Mouse (Mus musculus): ENCODE measurements at regions not wholly inside any gene's neighbourhood (a gene's known extent, or its start where the extent isn't known, plus 50 kb on each side); places are given as distances from the start of the nearest gene placed in this dataset.
"Not testable (repeated sequence)": the region's sequence is repeated elsewhere in the genome, so short reads cannot be mapped to it uniquely, and the experiment has no call there.

DNA sequence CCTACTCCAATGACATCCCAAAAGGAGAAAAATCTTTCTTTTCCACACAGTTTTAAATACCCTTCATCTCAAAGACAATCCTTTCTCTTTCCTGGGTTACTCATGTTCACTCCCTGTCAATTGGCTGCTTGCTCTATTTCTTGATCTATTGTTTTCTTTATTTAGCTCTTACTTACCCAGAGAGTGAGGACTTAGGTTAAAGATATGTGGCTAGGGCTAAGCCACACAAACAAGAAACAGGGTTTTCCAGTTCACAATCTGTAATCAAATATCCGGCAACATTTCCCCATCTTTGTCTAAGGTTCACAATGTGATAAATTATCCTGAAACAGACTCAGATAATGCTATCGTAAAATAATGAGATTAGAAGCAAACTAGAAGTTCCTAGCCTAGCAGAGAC is 563.9 kb downstream of the Brinp3 start:
- no peaks in the 10 kb centered on the region for H3K27me3 ChIP-seq (ENCODE audit: control insufficient read depth, insufficient read depth, low read length)
- no peak overlapping the region for H3K27ac ChIP-seq (ENCODE audit: insufficient read depth, low read length)
- no peaks in the 10 kb centered on the region for H3K4me1 ChIP-seq (ENCODE audit: control insufficient read depth, insufficient read depth, low read length)
- DNase-seq = no peak
- no peak overlapping the region for H3K4me3 ChIP-seq (replicated peaks; ENCODE audit: insufficient read depth, low read depth, low read length)
- 82% methylated on average over 2 of the region's 2 CpGs for WGBS
- TF ChIP-seq POLR2A (IDR thresholded peaks at IDR 0.05; ENCODE audit: borderline replicate concordance, insufficient read depth, low read length) (no peak), CTCF (IDR thresholded peaks at IDR 0.05; ENCODE audit: borderline replicate concordance, insufficient read depth, low read depth, low read length) (no peak)

DNA sequence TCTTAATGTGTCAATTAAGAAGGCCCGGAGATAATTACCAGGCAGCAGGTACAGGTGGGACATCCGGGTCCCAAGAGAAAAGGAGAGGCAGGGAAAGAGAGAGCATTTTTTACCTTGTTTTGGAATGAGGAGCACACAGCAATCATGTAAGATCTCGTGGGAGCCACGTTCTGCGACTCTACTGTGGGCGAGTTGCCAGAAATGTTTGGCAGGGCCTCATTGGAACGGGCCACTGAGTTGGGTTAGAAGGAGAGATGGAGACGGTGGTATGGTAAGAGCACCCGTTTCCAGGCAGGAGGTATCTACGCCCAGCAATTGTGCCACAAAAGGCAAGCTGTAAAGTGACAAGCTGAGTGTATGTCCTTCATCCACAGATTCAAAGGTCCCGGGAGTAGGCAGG is 579.6 kb downstream of the Brinp3 start:
- H3K27me3 ChIP-seq (ENCODE audit: control insufficient read depth, insufficient read depth, low read length) = no peaks in the 10 kb centered on the region
- no peak for TF ChIP-seq POLR2A (IDR thresholded peaks at IDR 0.05; ENCODE audit: borderline replicate concordance, insufficient read depth, low read length)
- TF ChIP-seq CTCF (IDR thresholded peaks at IDR 0.05; ENCODE audit: borderline replicate concordance, insufficient read depth, low read depth, low read length) = no peak
- peak in 1 of 2 experiments; percentile 15 for DNase-seq
- H3K27ac ChIP-seq (ENCODE audit: insufficient read depth, low read length) = no peak overlapping the region
- H3K4me1 ChIP-seq (ENCODE audit: control insufficient read depth, insufficient read depth, low read length) = no peaks in the 10 kb centered on the region; the same call in 1 of the 2 replicates
- 39% methylated on average over 11 of the region's 11 CpGs for WGBS
- H3K4me3 ChIP-seq (replicated peaks; ENCODE audit: insufficient read depth, low read depth, low read length) = no peak overlapping the region

GRCm38 (mm10) chr1:147084129-147084799 is 589.7 kb downstream of the Brinp3 start:
- Histone ChIP-seq H3K27me3 (ENCODE audit: control insufficient read depth, insufficient read depth, low read length) (no peaks in the 10 kb centered on the region), H3K4me1 (ENCODE audit: control insufficient read depth, insufficient read depth, low read length) (no peaks in the 10 kb centered on the region), H3K27ac (ENCODE audit: insufficient read depth, low read length) (no peak overlapping the region), H3K4me3 (replicated peaks; ENCODE audit: insufficient read depth, low read depth, low read length) (no peak overlapping the region)
- no peak for DNase-seq
- WGBS = 63% methylated on average over 5 of the region's 5 CpGs
- no peak for TF ChIP-seq POLR2A (IDR thresholded peaks at IDR 0.05; ENCODE audit: borderline replicate concordance, insufficient read depth, low read length)
- no peak for TF ChIP-seq CTCF (IDR thresholded peaks at IDR 0.05; ENCODE audit: borderline replicate concordance, insufficient read depth, low read depth, low read length)

DNA sequence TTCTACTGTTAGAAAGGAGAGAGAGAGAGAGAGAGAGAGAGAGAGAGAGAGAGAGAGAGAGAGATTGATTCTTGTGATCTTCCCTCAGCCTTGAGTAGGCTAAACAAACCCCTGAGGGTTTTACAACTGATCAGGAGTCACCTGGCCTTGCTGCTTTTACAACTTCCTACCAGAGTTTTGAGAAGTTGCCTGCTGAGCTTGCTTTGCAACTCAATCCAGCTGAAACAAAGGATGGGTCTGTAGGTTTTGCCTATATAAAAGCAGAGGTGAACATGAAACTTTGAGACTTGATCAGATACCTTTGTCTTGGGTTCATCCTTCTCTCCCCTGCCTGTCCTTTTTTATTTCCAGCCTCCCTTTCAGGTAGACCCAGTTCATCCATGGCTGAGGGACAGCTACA is 631.0 kb downstream of the Brinp3 start:
- no peak for DNase-seq
- Histone ChIP-seq H3K27ac (ENCODE audit: insufficient read depth, low read length) (no peak overlapping the region), H3K4me1 (ENCODE audit: control insufficient read depth, insufficient read depth, low read length) (no peaks in the 10 kb centered on the region), H3K27me3 (ENCODE audit: control insufficient read depth, insufficient read depth, low read length) (no peaks in the 10 kb centered on the region), H3K4me3 (replicated peaks; ENCODE audit: insufficient read depth, low read depth, low read length) (no peak overlapping the region)
- TF ChIP-seq CTCF (IDR thresholded peaks at IDR 0.05; ENCODE audit: borderline replicate concordance, insufficient read depth, low read depth, low read length) (no peak), POLR2A (IDR thresholded peaks at IDR 0.05; ENCODE audit: borderline replicate concordance, insufficient read depth, low read length) (no peak)

DNA sequence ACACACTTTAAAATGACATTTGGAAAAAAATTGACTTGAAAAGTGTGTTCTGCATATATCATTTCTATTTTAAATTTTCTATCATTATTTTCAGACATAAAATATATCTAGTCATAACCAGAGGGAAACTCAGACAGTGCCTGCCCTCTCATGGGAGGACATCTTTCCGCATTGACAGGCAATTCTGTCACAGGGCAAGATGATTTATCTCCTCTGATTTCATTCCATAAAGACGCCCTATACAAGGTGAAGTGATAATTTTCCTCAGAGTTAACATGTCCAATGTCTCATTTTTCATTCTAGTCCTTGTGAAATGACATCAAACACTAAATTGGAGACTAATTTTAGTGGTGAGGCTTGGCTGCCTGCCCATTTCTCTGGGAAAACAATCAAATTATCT is 643.6 kb downstream of the Brinp3 start:
- DNase-seq = no peak
- TF ChIP-seq CTCF (IDR thresholded peaks at IDR 0.05; ENCODE audit: borderline replicate concordance, insufficient read depth, low read depth, low read length) (no peak), POLR2A (IDR thresholded peaks at IDR 0.05; ENCODE audit: borderline replicate concordance, insufficient read depth, low read length) (no peak)
- WGBS = 45% methylated on average over 2 of the region's 2 CpGs
- H3K4me1 ChIP-seq (ENCODE audit: control insufficient read depth, insufficient read depth, low read length) = no peaks in the 10 kb centered on the region
- no peaks in the 10 kb centered on the region for H3K27me3 ChIP-seq (ENCODE audit: control insufficient read depth, insufficient read depth, low read length)
- no peak overlapping the region for H3K27ac ChIP-seq (ENCODE audit: insufficient read depth, low read length)
- no peak overlapping the region for H3K4me3 ChIP-seq (replicated peaks; ENCODE audit: insufficient read depth, low read depth, low read length)

DNA sequence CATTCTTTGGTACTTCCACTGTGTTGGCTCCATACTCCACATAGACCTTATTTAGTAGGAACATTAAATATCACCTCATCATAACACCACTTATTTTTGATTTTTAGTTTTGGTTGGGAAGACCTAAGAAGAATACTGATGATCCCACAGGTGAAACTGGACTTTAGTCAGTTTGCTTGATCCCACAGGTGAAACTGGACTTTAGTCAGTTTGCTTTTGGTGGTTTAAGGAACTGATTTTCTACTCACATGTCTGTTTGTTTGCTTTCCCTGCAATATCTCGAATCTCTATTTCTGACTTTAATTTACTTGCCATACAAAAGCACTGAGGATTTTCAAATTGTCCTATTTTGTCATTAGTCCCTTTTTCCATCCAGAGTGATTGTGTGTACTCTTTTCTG is 680.8 kb downstream of the Brinp3 start:
- WGBS = 79% methylated on average over 1 of the region's 1 CpGs
- Histone ChIP-seq H3K4me1 (ENCODE audit: control insufficient read depth, insufficient read depth, low read length) (no peaks in the 10 kb centered on the region), H3K4me3 (replicated peaks; ENCODE audit: insufficient read depth, low read depth, low read length) (no peak overlapping the region), H3K27ac (ENCODE audit: insufficient read depth, low read length) (no peak overlapping the region), H3K27me3 (ENCODE audit: control insufficient read depth, insufficient read depth, low read length) (no peaks in the 10 kb centered on the region)
- no peak for DNase-seq
- no peak for TF ChIP-seq POLR2A (IDR thresholded peaks at IDR 0.05; ENCODE audit: borderline replicate concordance, insufficient read depth, low read length)
- TF ChIP-seq CTCF (IDR thresholded peaks at IDR 0.05; ENCODE audit: borderline replicate concordance, insufficient read depth, low read depth, low read length) = no peak

GRCm38 (mm10) chr1:147186799-147187198 is 692.2 kb downstream of the Brinp3 start:
- Histone ChIP-seq H3K27ac (ENCODE audit: insufficient read depth, low read length) (no peak overlapping the region), H3K4me1 (ENCODE audit: control insufficient read depth, insufficient read depth, low read length) (no peaks in the 10 kb centered on the region), H3K27me3 (ENCODE audit: control insufficient read depth, insufficient read depth, low read length) (no peaks in the 10 kb centered on the region), H3K4me3 (replicated peaks; ENCODE audit: insufficient read depth, low read depth, low read length) (no peak overlapping the region)
- WGBS = 47% methylated on average over 1 of the region's 1 CpGs
- TF ChIP-seq CTCF (IDR thresholded peaks at IDR 0.05; ENCODE audit: borderline replicate concordance, insufficient read depth, low read depth, low read length) (no peak), POLR2A (IDR thresholded peaks at IDR 0.05; ENCODE audit: borderline replicate concordance, insufficient read depth, low read length) (no peak)
- no peak for DNase-seq

- no peak for DNase-seq
- no peaks in the 10 kb centered on the region for H3K27me3 ChIP-seq (ENCODE audit: control insufficient read depth, insufficient read depth, low read length)
- no peak overlapping the region for H3K4me3 ChIP-seq (replicated peaks; ENCODE audit: insufficient read depth, low read depth, low read length)
- 30% methylated on average over 6 of the region's 6 CpGs for WGBS
- no peak overlapping the region for H3K27ac ChIP-seq (ENCODE audit: insufficient read depth, low read length)
- no peak for TF ChIP-seq POLR2A (IDR thresholded peaks at IDR 0.05; ENCODE audit: borderline replicate concordance, insufficient read depth, low read length)
- TF ChIP-seq CTCF (IDR thresholded peaks at IDR 0.05; ENCODE audit: borderline replicate concordance, insufficient read depth, low read depth, low read length) = no peak
- H3K4me1 ChIP-seq (ENCODE audit: control insufficient read depth, insufficient read depth, low read length) = no peaks in the 10 kb centered on the region
Measured at GRCm38 (mm10) chr1:147187251-147188025, 692.9 kb downstream of the Brinp3 start.

DNA sequence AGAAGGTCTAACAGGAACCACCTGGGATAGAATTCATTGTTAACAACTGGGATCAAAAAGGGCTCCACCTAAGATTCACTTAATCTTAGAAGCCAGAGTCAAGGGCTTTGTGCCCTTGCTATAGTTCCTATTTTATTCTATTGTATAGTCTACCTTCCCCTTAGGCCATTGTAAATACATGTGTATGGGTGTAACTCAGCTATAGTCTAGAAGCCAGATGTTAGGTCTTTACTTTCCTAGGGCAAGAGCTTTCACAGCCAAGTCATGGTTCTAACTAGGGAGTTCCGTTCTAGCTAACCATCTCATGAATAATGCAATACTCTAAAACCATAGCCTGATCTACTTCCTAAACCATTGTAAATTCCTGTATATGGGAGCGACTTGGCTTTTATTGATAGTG is 705.4 kb downstream of the Brinp3 start:
- not testable (repeated sequence) for DNase-seq; H3K4me1 ChIP-seq (ENCODE audit: control insufficient read depth, insufficient read depth, low read length); H3K4me3 ChIP-seq (replicated peaks; ENCODE audit: insufficient read depth, low read depth, low read length); H3K27ac ChIP-seq (ENCODE audit: insufficient read depth, low read length); H3K27me3 ChIP-seq (ENCODE audit: control insufficient read depth, insufficient read depth, low read length)
- 88% methylated on average over 2 of the region's 2 CpGs for WGBS

- not testable (repeated sequence) for H3K4me3 ChIP-seq (replicated peaks; ENCODE audit: insufficient read depth, low read depth, low read length); H3K27me3 ChIP-seq (ENCODE audit: control insufficient read depth, insufficient read depth, low read length); DNase-seq; H3K27ac ChIP-seq (ENCODE audit: insufficient read depth, low read length); H3K4me1 ChIP-seq (ENCODE audit: control insufficient read depth, insufficient read depth, low read length)
- 82% methylated on average over 7 of the region's 7 CpGs for WGBS
Measured at GRCm38 (mm10) chr1:147214890-147215289, 720.3 kb downstream of the Brinp3 start.
